Mouse (Mus musculus) midbrain, embryonic 11.5 days (tissue): ENCODE measurements around the gene Tmem253. TPM values are rescaled to one million over a fixed set of nuclear protein-coding genes. Genes with fewer than 3 reads are reported as not detected.

Experiments
- ATAC-seq: fragments of 200-750 bp; cut with Nextera tagmentation; 2 replicates; pipeline ENCODE4 v1.8.0; 2017; ENCODE audit warnings: moderate TSS enrichment, moderate library complexity; ENCODE audit not compliant: low FRiP score
- DNase-seq: peaks from one replicate; pipeline ENCODE4 v3.0.0; 2015; ENCODE audit warnings: low spot score; ENCODE audit errors: missing footprints
- H3K27ac ChIP-seq: fragments of 300-500 bp; sonication (generic); 2 replicates; pipeline ENCODE4 v1.5.1; 2014; ENCODE audit warnings: low read depth, low read length
- H3K27me3 ChIP-seq: fragments of 300-500 bp; sonication (generic); 2 replicates; pipeline ENCODE4 v1.6.1; 2014; ENCODE audit warnings: mild to moderate bottlenecking, low read length, moderate library complexity, mixed read lengths; ENCODE audit not compliant: control insufficient read depth, insufficient read depth
- H3K36me3 ChIP-seq: fragments of 300-500 bp; sonication (generic); 2 replicates; pipeline ENCODE4 v1.6.1; 2014; ENCODE audit warnings: mild to moderate bottlenecking, low read length, moderate library complexity, mixed read lengths; ENCODE audit not compliant: control insufficient read depth, insufficient read depth
- H3K4me1 ChIP-seq: fragments of 300-500 bp; sonication (generic); 2 replicates; pipeline ENCODE4 v1.6.1; 2014; ENCODE audit warnings: low read length; ENCODE audit not compliant: control insufficient read depth, insufficient read depth
- H3K4me2 ChIP-seq: fragments of 300-500 bp; sonication (generic); 2 replicates; pipeline ENCODE4 v1.6.1; 2014; ENCODE audit warnings: mild to moderate bottlenecking, moderate library complexity
- H3K4me3 ChIP-seq: fragments of 300-500 bp; sonication (generic); 2 replicates; pipeline ENCODE4 v1.5.1; 2014; ENCODE audit warnings: low read depth, low read length
- H3K9ac ChIP-seq: fragments of 300-500 bp; sonication (generic); 2 replicates; pipeline ENCODE4 v1.6.1; 2014; ENCODE audit warnings: low read length
- H3K9me3 ChIP-seq: fragments of 300-500 bp; sonication (generic); 2 replicates; pipeline ENCODE4 v1.6.1; 2016; ENCODE audit warnings: low read length; ENCODE audit not compliant: control insufficient read depth
- WGBS: fragments of 180-500 bp; shearing (Covaris S2); extraction: QIAGEN DNeasy Blood & Tissue Kit; methylation state at CpG from one replicate; pipeline ENCODE4 v1.1.7; 2014; 5-methylcytosine and 5-hydroxymethylcytosine counted together
- polyA plus RNA-seq: library from polyadenylated mRNA; unstranded; fragments of >200 nt; fragmentation: Nextera tagmentation; extraction: Ambion mirVana; gene quantifications from 2 replicates; pipeline ENCODE4 v1.2.1, GENCODE M21; 2014

Tmem253 gene
- polyA plus RNA-seq, 1 experiment from 2014 or later = 1.5 TPM

GRCm38 (mm10) chr14:52005141-52005540 is 10.3 kb upstream of the Tmem253 start:
- WGBS = 63% methylated on average over 7 of the region's 7 CpGs
- Histone ChIP-seq H3K9me3 (no peaks in the 10 kb centered on the region), H3K4me3 (no peak overlapping the region), H3K27me3 (no peaks in the 10 kb centered on the region), H3K36me3 (peaks cover 44% of the 10 kb centered on the region), H3K4me1 (peaks cover 52% of the 10 kb centered on the region), H3K9ac (no peak overlapping the region), H3K27ac (no peak overlapping the region), H3K4me2 (no peak overlapping the region)
- peak; percentile 77 for DNase-seq
- no peak for ATAC-seq

- no peak overlapping the region for H3K4me3 ChIP-seq
- H3K27ac ChIP-seq = no peak overlapping the region
- H3K9me3 ChIP-seq = no peaks in the 10 kb centered on the region
- no peak overlapping the region for H3K9ac ChIP-seq
- peaks cover 53% of the 10 kb centered on the region for H3K4me1 ChIP-seq
- no peaks in the 10 kb centered on the region for H3K27me3 ChIP-seq
- ATAC-seq (no peak), DNase-seq (peak; percentile 83)
- peaks cover 41% of the 10 kb centered on the region for H3K36me3 ChIP-seq
- 87% methylated on average over 6 of the region's 6 CpGs for WGBS
- no peak overlapping the region for H3K4me2 ChIP-seq
These were observed 9.8 kb upstream of the Tmem253 start for GRCm38 (mm10) chr14:52005616-52006015.

GRCm38 (mm10) chr14:52006241-52006640 is 9.2 kb upstream of the Tmem253 start:
- H3K4me1 ChIP-seq = peaks cover 54% of the 10 kb centered on the region
- no peaks in the 10 kb centered on the region for H3K27me3 ChIP-seq
- H3K9ac ChIP-seq = no peak overlapping the region
- H3K4me2 ChIP-seq = no peak overlapping the region
- peaks cover 37% of the 10 kb centered on the region for H3K36me3 ChIP-seq
- H3K4me3 ChIP-seq = no peak overlapping the region
- ATAC-seq = no peak
- no peak overlapping the region for H3K27ac ChIP-seq
- 69% methylated on average over 8 of the region's 8 CpGs for WGBS
- H3K9me3 ChIP-seq = no peaks in the 10 kb centered on the region
- no peak for DNase-seq

GRCm38 (mm10) chr14:52006771-52007170 is 8.7 kb upstream of the Tmem253 start:
- DNase-seq = peak; percentile 82
- Histone ChIP-seq H3K9me3 (no peaks in the 10 kb centered on the region), H3K27ac (no peak overlapping the region), H3K36me3 (peaks cover 37% of the 10 kb centered on the region), H3K9ac (no peak overlapping the region), H3K4me2 (no peak overlapping the region), H3K4me3 (no peak overlapping the region), H3K27me3 (no peaks in the 10 kb centered on the region), H3K4me1 (peaks cover 59% of the 10 kb centered on the region)
- ATAC-seq = no peak
- 93% methylated on average over 23 of the region's 23 CpGs for WGBS

- Histone ChIP-seq H3K4me3 (peak overlapping the region; percentile 41), H3K4me2 (peak overlapping the region; percentile 85), H3K9me3 (no peaks in the 10 kb centered on the region), H3K27ac (0 out of 2 replicates have a peak overlapping the region, but pooled peaks have one; percentile 100), H3K4me1 (peaks cover 69% of the 10 kb centered on the region), H3K36me3 (peaks cover 30% of the 10 kb centered on the region), H3K27me3 (no peaks in the 10 kb centered on the region), H3K9ac (peak overlapping the region; percentile 73)
- WGBS = 52% methylated on average over 38 of the region's 38 CpGs
- peak; percentile 99 for DNase-seq
- ATAC-seq = peak; percentile 12
These were observed 6.9 kb upstream of the Tmem253 start for GRCm38 (mm10) chr14:52008321-52009203.

- Histone ChIP-seq H3K4me1 (peaks cover 61% of the 10 kb centered on the region), H3K27ac (peak overlapping the region; percentile 100), H3K36me3 (peaks cover 30% of the 10 kb centered on the region), H3K27me3 (no peaks in the 10 kb centered on the region), H3K4me3 (peak overlapping the region; percentile 41), H3K9me3 (no peaks in the 10 kb centered on the region), H3K4me2 (peak overlapping the region; percentile 85), H3K9ac (peak overlapping the region; percentile 73)
- 21% methylated on average over 26 of the region's 26 CpGs for WGBS
- DNase-seq (peak; percentile 93), ATAC-seq (no peak)
These were observed 6.1 kb upstream of the Tmem253 start for GRCm38 (mm10) chr14:52009361-52009760.

- peaks cover 56% of the 10 kb centered on the region for H3K4me1 ChIP-seq
- peak overlapping the region; percentile 73 for H3K9ac ChIP-seq
- no peaks in the 10 kb centered on the region for H3K27me3 ChIP-seq
- peak overlapping the region; percentile 41 for H3K4me3 ChIP-seq
- H3K9me3 ChIP-seq = no peaks in the 10 kb centered on the region
- ATAC-seq (no peak), DNase-seq (no peak)
- H3K27ac ChIP-seq = peak overlapping the region; percentile 100
- peak overlapping the region; percentile 85 for H3K4me2 ChIP-seq
- H3K36me3 ChIP-seq = peaks cover 30% of the 10 kb centered on the region
- WGBS = 29% methylated on average over 6 of the region's 6 CpGs
These were observed 5.6 kb upstream of the Tmem253 start for GRCm38 (mm10) chr14:52009841-52010240.

GRCm38 (mm10) chr14:52010446-52011111 is 4.9 kb upstream of the Tmem253 start:
- no peaks in the 10 kb centered on the region for H3K27me3 ChIP-seq
- H3K9ac ChIP-seq = peak overlapping the region; percentile 73
- peak overlapping the region; percentile 41 for H3K4me3 ChIP-seq
- peak; percentile 89 for ATAC-seq
- H3K36me3 ChIP-seq = peaks cover 29% of the 10 kb centered on the region
- 2% methylated on average over 9 of the region's 9 CpGs for WGBS
- DNase-seq = peak; percentile 99
- no peaks in the 10 kb centered on the region for H3K9me3 ChIP-seq
- H3K27ac ChIP-seq = peak overlapping the region; percentile 100
- peak overlapping the region; percentile 85 for H3K4me2 ChIP-seq
- peaks cover 54% of the 10 kb centered on the region for H3K4me1 ChIP-seq

- Histone ChIP-seq H3K27ac (peak overlapping the region; percentile 100), H3K9me3 (no peaks in the 10 kb centered on the region), H3K27me3 (no peaks in the 10 kb centered on the region), H3K4me3 (peak overlapping the region; percentile 41; the same call in 1 of the 2 replicates), H3K36me3 (peaks cover 21% of the 10 kb centered on the region), H3K4me2 (peak overlapping the region; percentile 85), H3K9ac (peak overlapping the region; percentile 73; the same call in 1 of the 2 replicates), H3K4me1 (peaks cover 59% of the 10 kb centered on the region)
- no peak for DNase-seq
- WGBS = 46% methylated on average over 1 of the region's 1 CpGs
- no peak for ATAC-seq
These were observed 3.8 kb upstream of the Tmem253 start for GRCm38 (mm10) chr14:52011683-52012082.
